Mouse (Mus musculus): ENCODE data around the gene Gpc6.

GRCm38 (mm10) chr14:117824491-117824890 is 899.4 kb downstream of the Gpc6 start:
- TF ChIP-seq EP300 (IDR thresholded peaks at IDR 0.05; ENCODE audit: low read length) (no peak), TCF12 (IDR thresholded peaks at IDR 0.05; ENCODE audit: low read depth, low read length) (no peak), CTCF (conservative IDR thresholded peaks at IDR 0.05 in 1 of 2, IDR thresholded peaks at IDR 0.05 in 1 of 2; ENCODE audit: low read depth in 2 of 2, low read length in 2 of 2) (no peak), POLR2A (IDR thresholded peaks at IDR 0.05; ENCODE audit: low read depth, low read length) (no peak), USF2 (conservative IDR thresholded peaks at IDR 0.05; ENCODE audit: low read depth, low read length) (no peak), TBP (conservative IDR thresholded peaks at IDR 0.05; ENCODE audit: low read depth, low read length) (no peak), KAT2A (IDR thresholded peaks at IDR 0.05; ENCODE audit: insufficient replicate concordance, low read length) (no peak)

All from CH12.LX (cell line).